Mouse (Mus musculus) forebrain, embryonic 12.5 days (tissue): ENCODE data around the gene Dock7. TPM values are rescaled to one million over a fixed set of nuclear protein-coding genes. Genes with fewer than 3 reads are reported as not detected.

Experiments used
- ATAC-seq: fragments of 200-750 bp; cut with Nextera tagmentation; 2 replicates; pipeline ENCODE4 v1.8.0; 2017; ENCODE audit warnings: moderate TSS enrichment; ENCODE audit not compliant: low FRiP score
- H3K27ac ChIP-seq: fragments of 300-500 bp; sonication (generic); 2 replicates; pipeline ENCODE4 v1.5.1; 2016; ENCODE audit warnings: mild to moderate bottlenecking
- H3K27me3 ChIP-seq: fragments of 300-500 bp; sonication (generic); 2 replicates; pipeline ENCODE4 v1.6.1; 2016; ENCODE audit warnings: mild to moderate bottlenecking
- H3K36me3 ChIP-seq: fragments of 300-500 bp; sonication (generic); replicated peaks from 2 replicates; pipeline ENCODE4 v1.6.1; 2016; ENCODE audit warnings: mild to moderate bottlenecking
- H3K4me1 ChIP-seq: fragments of 300-500 bp; sonication (generic); 2 replicates; pipeline ENCODE4 v1.6.1; 2016
- H3K4me2 ChIP-seq: fragments of 300-500 bp; sonication (generic); 2 replicates; pipeline ENCODE4 v1.6.1; 2016; ENCODE audit warnings: mild to moderate bottlenecking, moderate library complexity
- H3K4me3 ChIP-seq: fragments of 300-500 bp; sonication (generic); replicated peaks from 2 replicates; pipeline ENCODE4 v1.5.1; 2016; ENCODE audit warnings: mild to moderate bottlenecking
- H3K9ac ChIP-seq: fragments of 300-500 bp; sonication (generic); 2 replicates; pipeline ENCODE4 v1.6.1; 2016; ENCODE audit warnings: mild to moderate bottlenecking
- H3K9me3 ChIP-seq: fragments of 300-500 bp; sonication (generic); 2 replicates; pipeline ENCODE4 v1.6.1; 2016
- WGBS: fragments of 180-500 bp; shearing (Covaris S2); methylation state at CpG from one replicate; pipeline ENCODE4 v1.1.7; 2016; 5-methylcytosine and 5-hydroxymethylcytosine counted together
- polyA plus RNA-seq: library from polyadenylated mRNA; unstranded; fragments of >200 nt; fragmentation: Nextera tagmentation; extraction: Ambion mirVana; gene quantifications from 2 replicates; pipeline ENCODE4 v1.2.1, GENCODE M21; 2016

Gene Dock7
- polyA plus RNA-seq, 1 experiment from 2014 or later, result 122 TPM

- Histone ChIP-seq H3K9ac (no peak overlapping the region), H3K9me3 (no peaks in the 10 kb centered on the region), H3K4me1 (no peaks in the 10 kb centered on the region), H3K4me2 (no peak overlapping the region), H3K36me3 (no peaks in the 10 kb centered on the region), H3K27me3 (no peaks in the 10 kb centered on the region), H3K4me3 (no peak overlapping the region), H3K27ac (no peak overlapping the region)
- no peak for ATAC-seq
- WGBS, result 83% methylated on average over 3 of the region's 3 CpGs
Observed at GRCm38 (mm10) chr4:99141578-99141977, 20.9 kb upstream of the Dock7 start.

GRCm38 (mm10) chr4:99141171-99141570, 20.5 kb upstream of the Dock7 start:
- Histone ChIP-seq H3K9ac (no peak overlapping the region), H3K9me3 (no peaks in the 10 kb centered on the region), H3K36me3 (no peaks in the 10 kb centered on the region), H3K27me3 (no peaks in the 10 kb centered on the region), H3K4me3 (no peak overlapping the region), H3K4me2 (no peak overlapping the region), H3K27ac (no peak overlapping the region), H3K4me1 (no peaks in the 10 kb centered on the region)
- no peak for ATAC-seq
- 95% methylated on average over 1 of the region's 1 CpGs for WGBS

GRCm38 (mm10) chr4:99137986-99138641, 17.4 kb upstream of the Dock7 start:
- WGBS, result 92% methylated on average over 8 of the region's 8 CpGs

GRCm38 (mm10) chr4:99134522-99134921, 13.8 kb upstream of the Dock7 start:
- Histone ChIP-seq H3K4me3 (no peak overlapping the region), H3K9me3 (no peaks in the 10 kb centered on the region), H3K4me2 (no peak overlapping the region), H3K9ac (no peak overlapping the region), H3K27ac (no peak overlapping the region), H3K27me3 (no peaks in the 10 kb centered on the region), H3K36me3 (no peaks in the 10 kb centered on the region), H3K4me1 (peaks cover 6% of the 10 kb centered on the region; the same call in 1 of the 2 replicates)
- WGBS, result 68% methylated on average over 3 of the region's 3 CpGs
- no peak for ATAC-seq

More at GRCm38 (mm10) chr4:99137986-99138641, 17.4 kb upstream of the Dock7 start:
- Histone ChIP-seq H3K9ac (no peak overlapping the region), H3K4me3 (no peak overlapping the region), H3K9me3 (no peaks in the 10 kb centered on the region), H3K4me2 (no peak overlapping the region), H3K36me3 (no peaks in the 10 kb centered on the region), H3K27me3 (no peaks in the 10 kb centered on the region), H3K4me1 (no peaks in the 10 kb centered on the region), H3K27ac (no peak overlapping the region)
- ATAC-seq, result no peak

DNA sequence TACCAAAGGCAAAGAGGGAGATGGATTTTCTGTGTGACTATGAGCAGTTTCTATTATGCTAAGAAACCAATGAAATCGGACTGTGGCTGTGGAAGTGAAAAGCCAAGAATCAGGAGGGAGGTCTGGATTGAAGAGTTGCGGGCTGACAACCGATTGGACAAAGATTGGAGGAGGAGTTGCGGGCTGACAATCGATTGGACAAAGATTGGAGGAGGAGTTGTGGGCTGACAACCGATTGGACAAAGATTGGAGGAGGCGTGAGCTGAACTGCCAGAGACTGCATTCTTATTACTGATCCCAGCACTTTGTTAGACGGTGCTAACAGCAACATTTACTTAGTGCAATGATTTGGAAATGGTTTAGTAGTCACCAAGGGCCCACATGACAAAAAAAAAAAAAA, 12.6 kb upstream of the Dock7 start:
- ATAC-seq, result no peak

GRCm38 (mm10) chr4:99132686-99133085, 12.0 kb upstream of the Dock7 start:
- ATAC-seq, result no peak

More for the DNA sequence above, 12.6 kb upstream of the Dock7 start:
- Histone ChIP-seq H3K4me2 (no peak overlapping the region), H3K9ac (no peak overlapping the region), H3K27ac (no peak overlapping the region), H3K4me3 (no peak overlapping the region), H3K4me1 (peaks cover 6% of the 10 kb centered on the region; the same call in 1 of the 2 replicates), H3K36me3 (no peaks in the 10 kb centered on the region), H3K27me3 (no peaks in the 10 kb centered on the region), H3K9me3 (no peaks in the 10 kb centered on the region)
- 87% methylated on average over 8 of the region's 8 CpGs for WGBS

DNA sequence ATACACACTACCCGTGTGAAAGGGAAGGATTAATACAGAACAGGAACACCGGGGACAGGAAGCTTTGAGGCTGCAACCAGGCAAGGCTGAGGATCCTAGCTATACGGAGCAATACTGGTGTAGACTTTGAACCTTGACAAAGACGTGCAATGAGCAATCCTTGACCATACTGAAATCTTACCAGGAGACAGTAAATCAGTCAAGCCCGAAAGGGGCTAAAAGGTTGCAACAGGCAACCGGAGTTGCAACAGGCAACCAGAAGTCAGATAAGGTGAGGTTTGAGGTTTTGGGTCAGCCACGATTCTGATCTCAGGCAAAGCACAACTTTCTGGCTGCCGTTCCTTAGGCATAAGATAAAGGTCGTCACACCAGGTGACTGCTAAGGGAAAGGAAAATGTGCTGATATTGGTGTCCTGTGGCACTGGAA, 10.5 kb upstream of the Dock7 start:
- no peaks in the 10 kb centered on the region for H3K27me3 ChIP-seq
- no peaks in the 10 kb centered on the region for H3K36me3 ChIP-seq
- H3K4me1 ChIP-seq, result peaks cover 6% of the 10 kb centered on the region; the same call in 1 of the 2 replicates
- WGBS, result 91% methylated on average over 9 of the region's 9 CpGs
- ATAC-seq, result no peak
- no peak overlapping the region for H3K4me3 ChIP-seq
- no peak overlapping the region for H3K27ac ChIP-seq
- H3K9me3 ChIP-seq, result no peaks in the 10 kb centered on the region
- H3K9ac ChIP-seq, result no peak overlapping the region
- H3K4me2 ChIP-seq, result no peak overlapping the region

More at GRCm38 (mm10) chr4:99132686-99133085, 12.0 kb upstream of the Dock7 start:
- Histone ChIP-seq H3K27ac (no peak overlapping the region), H3K4me3 (no peak overlapping the region), H3K27me3 (no peaks in the 10 kb centered on the region), H3K9me3 (no peaks in the 10 kb centered on the region), H3K36me3 (no peaks in the 10 kb centered on the region), H3K4me1 (peaks cover 6% of the 10 kb centered on the region; the same call in 1 of the 2 replicates), H3K4me2 (no peak overlapping the region), H3K9ac (no peak overlapping the region)
- WGBS, result 52% methylated on average over 6 of the region's 6 CpGs

- Histone ChIP-seq H3K9me3 (no peaks in the 10 kb centered on the region), H3K4me3 (no peak overlapping the region), H3K4me2 (no peak overlapping the region), H3K4me1 (peaks cover 26% of the 10 kb centered on the region), H3K27me3 (no peaks in the 10 kb centered on the region), H3K36me3 (no peaks in the 10 kb centered on the region), H3K9ac (no peak overlapping the region), H3K27ac (no peak overlapping the region)
- ATAC-seq, result no peak
- WGBS, result 58% methylated on average over 3 of the region's 3 CpGs
Observed at GRCm38 (mm10) chr4:99123546-99123945, 2.8 kb upstream of the Dock7 start.

DNA sequence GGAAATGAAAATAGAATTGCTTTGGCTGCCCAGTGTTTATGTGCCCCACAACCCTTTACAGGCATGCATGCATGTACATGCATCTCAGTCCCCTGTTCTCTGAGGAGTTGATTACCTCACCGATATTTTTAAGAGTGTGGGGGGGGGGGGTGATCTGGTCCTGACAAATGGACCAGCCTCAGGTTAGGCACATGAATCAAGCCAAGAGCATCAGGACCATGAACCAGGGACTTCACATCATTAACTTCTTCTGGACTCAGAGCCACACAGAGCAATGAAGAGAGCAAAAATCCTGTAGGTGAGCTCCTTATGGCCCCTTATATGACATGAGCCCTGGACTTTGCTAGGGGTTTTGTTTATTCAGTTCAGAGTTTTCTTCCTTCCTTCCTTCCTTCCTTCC, 2.1 kb upstream of the Dock7 start:
- Histone ChIP-seq H3K36me3 (no peaks in the 10 kb centered on the region), H3K27me3 (no peaks in the 10 kb centered on the region), H3K27ac (no peak overlapping the region), H3K9ac (no peak overlapping the region), H3K4me3 (no peak overlapping the region), H3K9me3 (no peaks in the 10 kb centered on the region), H3K4me1 (peaks cover 31% of the 10 kb centered on the region), H3K4me2 (no peak overlapping the region)
- no peak for ATAC-seq
- WGBS, result 96% methylated on average over 1 of the region's 1 CpGs

DNA sequence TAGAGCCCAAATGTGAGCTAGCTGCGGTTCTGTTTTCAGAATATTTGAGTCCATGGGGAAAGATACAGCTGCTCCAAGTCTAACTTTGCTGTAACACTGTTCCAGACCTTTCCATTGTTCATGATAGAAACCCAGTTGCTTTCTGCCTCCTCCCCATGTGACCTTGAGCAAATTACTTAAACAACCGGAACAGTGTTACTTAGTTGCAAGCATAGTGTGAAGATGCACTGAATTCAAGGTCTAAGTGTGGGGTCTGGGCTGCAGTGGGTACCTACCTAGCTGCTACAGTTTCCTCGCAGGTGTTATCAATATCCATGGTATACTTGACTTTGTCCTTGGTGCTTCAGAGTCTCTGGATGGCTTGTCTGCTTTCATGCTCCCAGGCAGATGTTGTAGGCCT, 1.3 kb upstream of the Dock7 start:
- 79% methylated on average over 3 of the region's 3 CpGs for WGBS
- ATAC-seq, result no peak
- Histone ChIP-seq H3K27ac (no peak overlapping the region), H3K9ac (no peak overlapping the region), H3K4me3 (no peak overlapping the region), H3K36me3 (no peaks in the 10 kb centered on the region), H3K4me2 (no peak overlapping the region), H3K9me3 (no peaks in the 10 kb centered on the region), H3K27me3 (no peaks in the 10 kb centered on the region), H3K4me1 (peaks cover 34% of the 10 kb centered on the region)

DNA sequence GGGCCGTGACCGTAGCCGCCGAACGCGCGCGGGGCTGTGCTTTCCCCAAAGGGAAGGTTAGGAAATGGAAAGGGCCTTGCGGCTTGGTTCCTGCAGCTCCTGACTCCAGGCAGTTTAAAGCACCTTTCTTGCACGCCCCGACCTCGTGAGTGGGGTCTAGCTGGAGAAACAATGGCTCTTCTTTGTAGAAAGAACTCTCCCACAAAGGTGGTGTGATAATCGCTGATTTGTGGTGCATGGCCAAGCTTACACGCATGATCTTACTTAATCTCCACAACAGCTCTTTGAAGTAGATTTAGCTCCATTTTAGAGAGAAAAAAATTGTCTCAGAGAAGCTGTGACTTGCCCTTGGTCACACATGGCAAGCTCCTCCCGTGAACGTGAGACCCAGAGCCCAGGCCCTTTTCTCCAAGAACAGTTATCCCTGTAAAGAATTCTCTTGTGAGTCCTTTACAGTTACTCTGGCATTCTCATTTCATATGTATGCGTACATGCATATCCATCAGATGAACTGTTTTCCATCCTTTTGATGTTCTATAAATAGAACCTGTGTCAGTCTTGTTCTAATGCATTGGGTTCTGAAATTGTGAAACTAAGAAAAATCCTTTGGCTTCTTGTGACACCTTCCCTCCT, 524 bp upstream of the Dock7 start:
- peak overlapping the region; percentile 69 for H3K4me2 ChIP-seq
- no peaks in the 10 kb centered on the region for H3K9me3 ChIP-seq
- ATAC-seq, result no peak
- no peaks in the 10 kb centered on the region for H3K36me3 ChIP-seq
- peaks cover 42% of the 10 kb centered on the region for H3K4me1 ChIP-seq
- H3K9ac ChIP-seq, result peak overlapping the region; percentile 92
- H3K27me3 ChIP-seq, result no peaks in the 10 kb centered on the region
- peak overlapping the region; percentile 97 for H3K4me3 ChIP-seq
- 2% methylated on average over 17 of the region's 17 CpGs for WGBS
- peak overlapping the region; percentile 93 for H3K27ac ChIP-seq

GRCm38 (mm10) chr4:99119051-99119450, 1.7 kb downstream of the Dock7 start:
- H3K9me3 ChIP-seq, result no peaks in the 10 kb centered on the region
- H3K27ac ChIP-seq, result no peak overlapping the region
- peak overlapping the region; percentile 38 for H3K9ac ChIP-seq
- H3K27me3 ChIP-seq, result no peaks in the 10 kb centered on the region
- H3K4me1 ChIP-seq, result peaks cover 48% of the 10 kb centered on the region
- WGBS, result 56% methylated on average over 5 of the region's 5 CpGs
- peak overlapping the region; percentile 69 for H3K4me2 ChIP-seq
- H3K36me3 ChIP-seq, result no peaks in the 10 kb centered on the region
- peak overlapping the region; percentile 29 for H3K4me3 ChIP-seq
- ATAC-seq, result no peak

GRCm38 (mm10) chr4:99115797-99116196, 4.9 kb downstream of the Dock7 start:
- no peak overlapping the region for H3K27ac ChIP-seq
- H3K4me3 ChIP-seq, result no peak overlapping the region
- no peak for ATAC-seq
- no peak overlapping the region for H3K4me2 ChIP-seq
- H3K9me3 ChIP-seq, result no peaks in the 10 kb centered on the region
- no peaks in the 10 kb centered on the region for H3K27me3 ChIP-seq
- H3K36me3 ChIP-seq, result no peaks in the 10 kb centered on the region
- 79% methylated on average over 9 of the region's 9 CpGs for WGBS
- peaks cover 38% of the 10 kb centered on the region for H3K4me1 ChIP-seq
- no peak overlapping the region for H3K9ac ChIP-seq
